Mouse (Mus musculus) macrophage (primary cell): ENCODE data around the gene Pla2g2c. TPM values are rescaled to one million over a fixed set of nuclear protein-coding genes. Genes with fewer than 3 reads are reported as not detected.

Experiments used
- H3K27ac ChIP-seq: fragments of 350-480 bp; formaldehyde crosslinking; 2 replicates; pipeline ENCODE4 v1.9.0; 2021
- H3K36me3 ChIP-seq: fragments of 350-480 bp; formaldehyde crosslinking; 2 replicates; pipeline ENCODE4 v1.9.0; 2021; ENCODE audit errors: inconsistent target
- H3K4me3 ChIP-seq: fragments of 350-480 bp; formaldehyde crosslinking; 2 replicates; pipeline ENCODE4 v1.9.0; 2021; ENCODE audit errors: inconsistent target
- H3K79me2 ChIP-seq: fragments of 350-480 bp; formaldehyde crosslinking; 2 replicates; pipeline ENCODE4 v1.9.0; 2021; ENCODE audit errors: inconsistent target
- WGBS: methylation state at CpG from one replicate; pipeline ENCODE4 v1.1.7; 2026; ENCODE audit warnings: inconsistent platforms; ENCODE audit not compliant: missing documents; 5-methylcytosine and 5-hydroxymethylcytosine counted together
- polyA plus RNA-seq: library from polyadenylated mRNA; stranded (reverse); fragments of 250-400 nt; gene quantifications from 3 replicates; pipeline ENCODE4 v1.2.4, GENCODE M21; 2018; ENCODE audit warnings: inconsistent platforms
- total RNA-seq, 78 experiments: library from RNA; depleted of rRNA; stranded (reverse); fragments of 250-400 nt; gene quantifications; 1 replicate in 9 of 78; 2 replicates in 24 of 78; 3 replicates in 43 of 78; 4 replicates in 2 of 78; pipeline ENCODE4 v1.2.4; 2018; ENCODE audit warnings: inconsistent platforms in 56 of 78

The Pla2g2c gene
- total RNA-seq (2018; cell fraction: chromatin; rRNA removed), result not detected
- not detected for total RNA-seq (2018; cell fraction: cytosol; rRNA removed)
- not detected for total RNA-seq (2018; cell fraction: nucleus; rRNA removed)
- polyA plus RNA-seq, result not detected in 3 replicates

DNA sequence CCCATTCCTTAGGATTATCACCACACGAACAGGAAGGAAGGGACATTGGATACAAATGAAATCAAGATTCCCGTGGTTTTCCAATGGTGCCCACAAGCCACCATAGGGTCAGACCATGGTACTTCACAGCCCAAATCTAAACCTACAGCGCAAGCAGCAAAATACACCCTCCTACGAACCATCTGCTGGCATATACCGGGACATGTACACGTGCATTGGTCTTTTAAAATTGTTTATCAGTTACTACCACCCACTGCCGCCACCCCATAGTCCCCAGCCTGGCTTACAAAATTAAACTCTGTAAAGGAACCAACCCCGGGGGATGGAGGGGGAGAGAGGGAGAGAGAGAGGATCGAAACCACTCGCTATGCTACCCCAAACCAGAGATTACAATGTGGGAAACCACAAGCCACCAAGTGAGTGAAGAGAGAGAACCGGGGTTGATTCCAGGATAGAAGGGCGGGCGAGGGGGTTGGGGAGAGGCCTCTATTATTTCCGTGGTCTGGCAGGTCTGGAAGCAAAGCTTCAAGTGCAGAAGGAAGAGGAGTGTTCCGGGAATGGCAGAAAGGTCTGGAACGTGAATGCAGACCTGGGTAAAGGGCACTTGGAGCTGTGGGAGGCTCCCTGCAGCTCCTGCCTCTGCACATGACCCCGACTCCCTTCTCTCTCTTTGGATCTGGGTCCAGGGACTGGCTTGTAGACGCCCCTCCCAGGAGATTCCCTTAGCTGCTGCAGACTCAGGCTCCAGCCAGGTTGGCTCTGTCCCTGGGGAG, at the start of gene Pla2g2c:
TSS of gene Pla2g2c (plus strand) at position 439 of the 773 bp plus-strand sequence.
- no peak within 1 kb of the TSS for H3K4me3 ChIP-seq
- H3K79me2 ChIP-seq, result no peaks in the 10 kb centered on the region
- 6% methylated on average over 18 of the region's 18 CpGs for WGBS
- no peaks in the 10 kb centered on the region for H3K36me3 ChIP-seq
- no peak within 1 kb of the TSS for H3K27ac ChIP-seq

DNA sequence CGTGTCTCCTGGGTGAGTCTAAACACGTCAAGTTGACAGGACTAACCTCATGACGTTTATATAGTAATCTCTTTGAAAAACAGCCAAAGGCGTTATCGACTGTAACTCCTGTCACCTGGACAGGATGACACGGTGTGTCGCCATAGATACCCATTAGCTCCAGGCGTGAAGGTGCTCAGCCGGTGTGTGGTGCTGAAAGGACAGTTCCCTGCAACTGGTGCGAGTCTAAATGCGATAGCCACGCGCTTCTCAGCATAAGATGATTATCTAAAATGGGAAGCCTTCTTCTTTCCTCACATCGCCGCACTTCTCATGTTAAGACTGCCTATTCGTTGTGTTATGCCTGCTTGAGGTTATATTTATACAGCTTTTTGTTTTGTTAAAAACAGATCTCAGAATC, 48.1 kb upstream of the Pla2g2c start:
- no peak overlapping the region for H3K4me3 ChIP-seq
- H3K79me2 ChIP-seq, result no peaks in the 10 kb centered on the region
- no peaks in the 10 kb centered on the region for H3K36me3 ChIP-seq
- WGBS, result 21% methylated on average over 16 of the region's 16 CpGs
- no peak overlapping the region for H3K27ac ChIP-seq

DNA sequence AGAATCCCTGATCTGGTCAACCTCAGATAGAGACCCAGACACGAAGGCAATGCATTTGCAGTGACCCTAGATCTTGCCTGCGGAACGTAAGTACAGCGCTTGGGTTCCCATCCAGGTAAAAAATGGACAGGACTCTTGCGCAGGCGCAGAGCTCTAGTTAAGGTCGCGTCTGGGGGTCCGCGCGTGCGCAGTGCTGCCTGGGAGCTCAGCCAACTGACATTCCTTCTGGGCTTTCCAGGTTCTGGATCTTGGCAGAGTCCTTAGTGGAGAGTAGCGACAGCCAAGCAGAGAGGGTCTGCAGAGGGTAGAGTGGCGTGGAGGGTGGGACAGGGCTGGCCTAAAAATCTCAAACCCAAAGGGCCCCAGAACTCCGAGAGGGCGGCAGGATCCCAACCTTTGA, 47.0 kb upstream of the Pla2g2c start:
- 32% methylated on average over 16 of the region's 16 CpGs for WGBS
- H3K36me3 ChIP-seq, result no peaks in the 10 kb centered on the region
- no peak overlapping the region for H3K4me3 ChIP-seq
- no peak overlapping the region for H3K27ac ChIP-seq
- H3K79me2 ChIP-seq, result no peaks in the 10 kb centered on the region

DNA sequence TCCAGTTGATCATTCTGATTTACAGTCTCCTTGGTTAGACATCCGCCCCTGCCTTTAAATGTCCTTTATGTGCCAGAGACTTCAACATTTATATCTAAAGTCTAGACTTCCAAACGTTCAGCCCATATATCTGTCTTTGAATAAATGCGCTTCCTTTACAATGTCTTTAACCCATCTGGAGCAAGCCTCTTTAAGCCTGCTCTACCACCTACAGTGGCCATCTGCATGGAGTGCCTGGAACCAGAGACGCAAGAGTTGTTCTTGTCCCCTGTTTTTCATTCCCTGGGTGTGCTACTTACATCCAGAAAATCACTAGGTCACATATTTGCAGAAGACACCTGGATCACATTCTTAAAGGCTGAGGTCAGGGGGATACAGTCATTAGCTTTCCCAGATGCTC, 44.5 kb upstream of the Pla2g2c start:
- WGBS, result 70% methylated on average over 4 of the region's 4 CpGs
- H3K36me3 ChIP-seq, result no peaks in the 10 kb centered on the region
- no peak overlapping the region for H3K27ac ChIP-seq
- no peaks in the 10 kb centered on the region for H3K79me2 ChIP-seq
- no peak overlapping the region for H3K4me3 ChIP-seq

DNA sequence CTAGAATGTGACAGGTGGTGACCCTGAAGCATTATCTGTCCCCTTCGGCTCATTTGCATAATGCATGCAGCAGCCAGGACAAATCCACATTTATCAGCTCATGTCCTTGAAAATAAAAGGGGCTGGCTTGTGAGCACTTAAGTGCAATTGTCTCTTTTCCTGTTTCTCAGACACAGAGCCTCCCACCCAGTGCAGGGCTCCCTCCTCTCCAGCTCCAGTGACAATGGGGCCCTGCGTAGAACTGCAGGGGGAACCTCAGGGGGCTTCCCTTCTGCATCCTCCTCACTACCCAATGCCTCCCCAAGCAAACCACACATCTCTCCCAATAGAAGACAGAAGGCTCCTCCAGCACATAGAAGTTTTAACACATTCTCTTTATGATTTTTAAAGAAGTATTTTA, 41.8 kb upstream of the Pla2g2c start:
- H3K4me3 ChIP-seq, result no peak overlapping the region
- 49% methylated on average over 2 of the region's 2 CpGs for WGBS
- H3K27ac ChIP-seq, result no peak overlapping the region
- no peaks in the 10 kb centered on the region for H3K36me3 ChIP-seq
- H3K79me2 ChIP-seq, result no peaks in the 10 kb centered on the region

DNA sequence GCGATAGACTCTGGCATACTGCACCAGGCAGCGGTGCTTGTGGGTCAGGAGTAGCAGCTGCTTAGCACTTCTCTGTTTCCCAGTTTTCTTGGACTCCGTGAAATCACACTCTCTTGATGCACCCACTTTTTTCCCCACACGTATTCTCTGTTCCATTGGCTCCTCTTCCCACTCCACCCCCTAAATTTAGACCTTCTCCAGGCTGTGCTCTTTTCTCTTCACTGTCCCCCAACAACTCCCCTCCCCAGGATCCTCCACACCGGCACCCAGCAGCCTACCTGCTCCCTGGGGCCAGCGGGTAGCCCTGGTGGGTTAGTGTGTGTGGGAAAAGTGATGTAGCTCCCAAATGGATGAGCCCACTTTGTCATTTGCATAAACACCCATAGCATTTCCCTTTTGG, 38.8 kb upstream of the Pla2g2c start:
- Histone ChIP-seq H3K4me3 (no peak overlapping the region), H3K36me3 (no peaks in the 10 kb centered on the region), H3K27ac (no peak overlapping the region), H3K79me2 (no peaks in the 10 kb centered on the region)
- 83% methylated on average over 6 of the region's 6 CpGs for WGBS

DNA sequence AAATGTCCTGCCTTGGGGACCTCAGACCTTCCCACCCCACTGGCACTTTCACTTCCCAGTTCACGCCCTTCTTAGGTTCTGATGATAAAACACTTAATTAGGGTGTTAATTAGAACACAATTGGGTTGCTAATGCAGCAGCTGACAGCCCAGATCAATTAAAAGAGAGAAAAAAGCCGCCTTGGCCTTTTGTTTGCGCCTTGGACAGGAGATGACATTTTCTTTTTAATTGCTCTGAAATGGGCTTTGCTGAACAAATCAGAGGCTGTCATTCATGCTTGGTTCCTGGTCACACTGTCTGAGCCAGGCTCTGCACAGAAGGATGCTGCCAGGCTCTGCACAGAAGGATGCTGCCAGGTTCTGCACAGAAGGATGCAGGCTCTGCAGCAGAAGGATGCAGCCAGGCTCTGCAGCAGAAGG, 35.5 kb upstream of the Pla2g2c start:
- 16% methylated on average over 3 of the region's 3 CpGs for WGBS
- H3K27ac ChIP-seq, result no peak overlapping the region
- H3K36me3 ChIP-seq, result no peaks in the 10 kb centered on the region
- H3K79me2 ChIP-seq, result no peaks in the 10 kb centered on the region
- H3K4me3 ChIP-seq, result no peak overlapping the region

DNA sequence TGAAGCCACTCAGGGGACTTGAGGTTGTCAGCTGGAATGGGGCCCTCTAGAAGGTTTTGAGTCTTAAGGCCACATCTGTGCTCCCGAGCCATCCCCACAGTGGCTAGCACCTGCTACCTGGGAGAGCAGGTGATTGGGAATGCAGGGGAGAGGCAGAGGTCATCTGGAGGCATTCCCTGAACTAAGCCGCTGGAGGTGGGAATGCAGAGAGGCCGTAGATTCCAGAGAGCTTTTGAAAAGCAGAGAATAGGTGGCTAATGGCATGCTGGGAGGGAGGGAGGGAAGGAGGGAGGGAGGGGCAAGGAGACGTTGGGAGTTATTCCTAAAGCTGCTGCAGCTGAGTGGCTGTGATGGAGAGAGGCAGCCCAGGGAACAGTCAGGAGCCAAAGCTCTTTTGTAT, 34.0 kb upstream of the Pla2g2c start:
- WGBS, result 4% methylated on average over 4 of the region's 4 CpGs
- Histone ChIP-seq H3K4me3 (no peak overlapping the region), H3K27ac (no peak overlapping the region), H3K79me2 (no peaks in the 10 kb centered on the region), H3K36me3 (no peaks in the 10 kb centered on the region)

DNA sequence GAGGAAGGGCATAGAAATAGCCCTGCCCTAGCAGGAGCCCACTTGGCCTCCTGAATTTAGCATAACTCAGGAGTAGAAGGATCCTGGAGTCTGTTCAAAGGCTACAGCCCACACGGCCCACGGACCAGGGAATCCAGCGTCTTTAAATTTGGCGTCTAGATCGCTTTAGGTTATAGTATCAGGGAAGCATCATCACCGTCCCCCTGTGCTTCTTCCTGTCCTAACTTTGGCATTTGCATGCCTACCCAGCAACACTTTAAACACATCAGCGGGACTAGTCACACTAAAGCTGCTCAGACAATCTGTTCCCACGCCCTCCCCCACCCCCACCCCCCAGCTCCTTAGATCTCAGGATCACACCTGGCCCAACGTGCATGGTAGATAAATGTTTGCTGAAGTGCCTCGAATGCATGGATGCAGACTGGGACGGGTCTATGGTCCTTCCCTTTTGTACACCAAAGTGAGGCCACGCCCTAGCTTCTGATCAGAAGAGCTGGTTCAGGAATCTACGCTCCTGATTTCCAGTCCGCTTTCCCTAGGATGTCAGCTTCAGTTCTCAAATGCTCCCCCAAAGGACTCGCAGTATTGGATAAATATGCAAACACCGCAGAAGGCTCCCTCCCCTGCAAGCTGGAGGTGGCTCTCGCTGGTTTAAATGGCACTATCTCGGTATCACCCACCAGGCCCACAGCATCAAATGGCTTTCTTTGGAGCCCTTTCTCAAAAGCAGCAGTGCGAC, 33.0 kb upstream of the Pla2g2c start:
- Histone ChIP-seq H3K36me3 (no peaks in the 10 kb centered on the region), H3K27ac (no peak overlapping the region)
- 13% methylated on average over 19 of the region's 19 CpGs for WGBS

DNA sequence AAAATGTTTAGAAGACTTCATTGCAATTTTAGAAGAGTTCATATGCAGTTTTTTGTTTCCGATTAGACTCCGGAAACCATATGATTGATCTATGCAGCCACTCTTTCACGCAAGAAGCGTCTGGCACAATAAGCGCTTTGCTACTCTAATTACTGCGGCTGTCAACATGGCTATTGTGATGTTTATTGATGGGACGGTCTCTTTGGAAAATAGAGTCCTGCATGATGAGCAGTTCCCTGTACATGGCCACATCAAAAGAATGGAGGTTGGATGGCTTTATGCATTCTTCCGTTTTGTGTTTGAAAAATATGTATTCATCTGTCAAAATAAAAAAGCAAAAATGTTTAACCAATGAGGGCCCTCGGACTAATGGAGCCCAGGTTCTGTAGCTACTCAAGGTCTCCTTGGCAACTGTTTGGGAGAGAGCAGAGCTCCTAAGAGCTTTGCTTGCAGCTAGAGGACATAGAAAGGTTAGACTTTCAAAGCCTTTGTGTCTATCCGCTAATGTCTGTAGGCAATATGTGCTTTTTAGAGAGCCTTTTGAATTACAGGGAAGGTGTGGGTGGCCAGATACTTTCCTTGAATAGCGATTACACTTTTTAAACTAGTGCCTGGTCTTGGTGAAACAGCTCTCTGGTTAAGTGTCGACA, 31.4 kb upstream of the Pla2g2c start:
- no peak overlapping the region for H3K4me3 ChIP-seq
- no peaks in the 10 kb centered on the region for H3K79me2 ChIP-seq
- no peak overlapping the region for H3K27ac ChIP-seq
- H3K36me3 ChIP-seq, result no peaks in the 10 kb centered on the region
- 77% methylated on average over 12 of the region's 12 CpGs for WGBS

More for the DNA sequence above, 33.0 kb upstream of the Pla2g2c start:
- H3K79me2 ChIP-seq, result no peaks in the 10 kb centered on the region
- H3K4me3 ChIP-seq, result no peak overlapping the region

DNA sequence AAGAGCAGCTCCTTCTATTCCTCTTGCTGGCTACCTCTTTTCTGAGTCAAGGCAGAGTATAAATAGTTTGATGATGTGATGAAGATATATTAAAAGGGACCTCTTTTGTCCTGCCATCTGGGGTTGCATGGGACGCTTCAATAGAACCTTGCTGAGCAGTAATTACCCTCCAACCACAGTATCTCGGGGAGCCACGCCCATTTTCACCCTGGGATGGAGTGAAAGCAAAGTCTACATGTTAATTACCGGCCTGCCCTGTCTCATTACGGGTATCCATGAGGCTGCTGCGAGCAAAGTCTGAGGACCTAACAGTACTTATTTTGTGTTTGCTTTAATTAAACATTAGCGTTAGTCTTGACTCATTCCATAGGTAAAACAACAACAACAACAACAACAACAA, 27.9 kb upstream of the Pla2g2c start:
- Histone ChIP-seq H3K4me3 (no peak overlapping the region), H3K36me3 (no peaks in the 10 kb centered on the region), H3K79me2 (no peaks in the 10 kb centered on the region), H3K27ac (no peak overlapping the region)
- WGBS, result 35% methylated on average over 7 of the region's 7 CpGs

DNA sequence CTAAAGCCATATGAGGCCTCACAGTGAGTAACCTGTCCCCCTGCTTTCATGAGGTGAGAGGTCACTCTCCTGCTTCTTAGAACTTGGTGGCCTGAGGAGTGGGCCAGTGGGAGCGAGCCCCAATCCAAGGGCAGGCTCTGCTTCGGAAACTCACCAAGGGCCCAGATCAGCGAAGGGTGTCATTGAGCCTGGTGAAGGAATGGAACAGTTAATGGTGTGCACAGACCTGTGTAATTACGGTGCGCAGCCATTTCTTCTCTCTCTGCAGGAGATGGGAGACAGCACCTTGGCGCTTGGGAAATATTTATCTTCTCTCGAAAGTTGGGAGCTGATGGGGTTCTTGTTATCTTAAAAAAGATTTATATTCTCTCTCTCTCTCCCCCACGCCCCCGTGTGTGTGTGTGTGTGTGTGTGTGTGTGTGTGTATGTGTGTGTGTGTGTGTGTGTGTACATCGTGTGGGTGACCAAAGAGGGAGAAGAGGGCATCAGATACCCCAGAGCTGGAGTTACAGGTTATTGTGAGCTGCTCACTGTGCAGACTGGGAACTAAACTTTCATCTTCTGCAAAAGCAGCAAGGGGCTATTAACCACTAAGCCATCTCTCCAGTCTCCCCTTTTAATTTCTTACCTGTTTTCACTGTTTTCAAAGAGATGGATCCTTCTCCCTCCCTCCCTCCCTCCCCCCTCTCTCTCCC, 27.3 kb upstream of the Pla2g2c start:
- Histone ChIP-seq H3K79me2 (no peaks in the 10 kb centered on the region), H3K27ac (no peak overlapping the region), H3K4me3 (no peak overlapping the region), H3K36me3 (no peaks in the 10 kb centered on the region)
- WGBS, result 49% methylated on average over 9 of the region's 10 CpGs

DNA sequence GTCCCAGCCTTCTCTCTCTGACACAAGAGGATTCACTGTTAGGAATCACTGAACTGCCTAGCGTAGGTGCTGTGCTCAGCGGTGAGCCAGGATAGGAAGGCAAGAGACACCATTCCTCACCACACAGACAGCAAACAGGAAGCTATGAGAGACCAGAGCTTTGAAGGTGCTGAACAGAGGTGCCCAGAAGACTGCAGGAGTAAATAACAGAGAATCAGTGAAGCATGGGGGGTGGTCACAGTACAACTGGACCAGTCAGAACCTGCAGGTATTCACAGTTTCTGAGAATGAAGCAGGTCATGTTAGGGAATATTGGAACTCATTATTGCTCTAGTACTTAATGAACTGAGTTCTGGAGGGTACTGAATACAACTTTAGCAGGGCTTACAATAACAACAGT, 26.3 kb upstream of the Pla2g2c start:
- WGBS, result 46% methylated on average over 2 of the region's 2 CpGs
- H3K79me2 ChIP-seq, result no peaks in the 10 kb centered on the region
- H3K36me3 ChIP-seq, result no peaks in the 10 kb centered on the region
- no peak overlapping the region for H3K27ac ChIP-seq
- no peak overlapping the region for H3K4me3 ChIP-seq

DNA sequence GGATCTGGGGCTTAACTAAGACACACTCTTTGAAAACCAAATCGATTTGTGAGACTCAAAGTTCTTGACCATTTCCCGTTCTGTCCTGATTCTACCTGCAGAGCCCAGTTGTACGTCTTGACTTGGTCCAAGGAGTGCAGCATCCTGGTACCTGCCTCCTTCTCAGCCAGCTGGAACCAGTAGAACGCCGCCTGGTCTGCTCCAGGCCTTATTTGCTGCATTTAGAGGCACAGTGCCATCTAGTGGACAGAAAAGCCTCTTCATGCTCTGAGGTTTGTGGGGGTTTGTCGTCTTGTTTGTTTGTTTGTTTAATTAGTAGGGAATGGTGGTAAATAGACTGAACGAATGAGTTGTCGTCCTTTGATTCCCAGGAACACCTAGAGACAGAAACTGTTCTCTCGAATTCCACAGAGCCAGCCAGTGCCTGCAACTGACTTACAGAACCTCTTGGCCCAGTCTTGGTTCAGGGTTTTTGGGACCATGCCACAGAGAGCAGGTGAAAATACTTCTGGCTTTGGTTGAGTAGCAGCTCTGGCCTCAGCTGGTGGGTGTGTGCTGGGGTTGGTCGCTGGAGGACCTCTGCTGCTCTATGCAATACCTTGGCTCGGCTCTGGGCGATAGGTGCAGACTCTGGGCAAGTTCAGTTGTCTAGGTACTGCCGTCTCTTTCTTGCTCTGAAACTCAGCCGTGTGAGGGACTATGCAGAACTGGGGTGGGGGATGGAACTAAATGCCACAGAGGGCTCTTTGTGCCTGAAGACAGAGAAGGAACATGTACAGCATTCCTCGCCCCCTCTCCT, 24.2 kb upstream of the Pla2g2c start:
- WGBS, result 38% methylated on average over 13 of the region's 15 CpGs
- Histone ChIP-seq H3K36me3 (no peaks in the 10 kb centered on the region), H3K27ac (no peak overlapping the region), H3K4me3 (no peak overlapping the region), H3K79me2 (no peaks in the 10 kb centered on the region)
